Mouse (Mus musculus) stomach, postnatal 0 days (tissue): ENCODE measurements around the gene Nagk. TPM values are rescaled to one million over a fixed set of nuclear protein-coding genes. Genes with fewer than 3 reads are reported as not detected.

Experiments used
- ATAC-seq: fragments of 200-750 bp; cut with Nextera tagmentation; 2 replicates; pipeline ENCODE4 v1.8.0; 2017; ENCODE audit not compliant: low FRiP score, low TSS enrichment
- DNase-seq: peaks from one replicate; pipeline ENCODE4 v3.0.0-alpha.2; 2016; ENCODE audit warnings: low spot score
- H3K27ac ChIP-seq: fragments of 300-500 bp; sonication (generic); replicated peaks from 2 replicates; pipeline ENCODE4 v1.5.1; 2014; ENCODE audit warnings: mild to moderate bottlenecking, control low read depth
- H3K27me3 ChIP-seq: fragments of 300-500 bp; sonication (generic); 2 replicates; pipeline ENCODE4 v1.6.1; 2014; ENCODE audit warnings: low read length; ENCODE audit not compliant: control insufficient read depth, insufficient read depth
- H3K36me3 ChIP-seq: fragments of 300-500 bp; sonication (generic); 2 replicates; pipeline ENCODE4 v1.6.1; 2014; ENCODE audit warnings: low read length, mixed read lengths; ENCODE audit not compliant: control insufficient read depth, insufficient read depth
- H3K4me1 ChIP-seq: fragments of 300-500 bp; sonication (generic); replicated peaks from 2 replicates; pipeline ENCODE4 v1.6.1; 2014; ENCODE audit warnings: antibody characterized with exemption; ENCODE audit not compliant: control insufficient read depth, insufficient read depth
- H3K4me2 ChIP-seq: fragments of 300-500 bp; sonication (generic); replicated peaks from 2 replicates; pipeline ENCODE4 v1.6.1; 2014; ENCODE audit warnings: low read depth, mild to moderate bottlenecking, control low read depth, moderate library complexity
- H3K4me3 ChIP-seq: fragments of 300-500 bp; sonication (generic); 2 replicates; pipeline ENCODE4 v1.5.1; 2014; ENCODE audit warnings: low read depth, low read length, control low read depth
- H3K9ac ChIP-seq: fragments of 300-500 bp; sonication (generic); 2 replicates; pipeline ENCODE4 v1.6.1; 2014; ENCODE audit warnings: mild to moderate bottlenecking, low read length, control low read depth, mixed read lengths
- H3K9me3 ChIP-seq: fragments of 300-500 bp; sonication (generic); 2 replicates; pipeline ENCODE4 v1.6.1; 2016; ENCODE audit warnings: low read length; ENCODE audit not compliant: control insufficient read depth
- CTCF ChIP-seq: IDR thresholded peaks from 2 replicates; pipeline ENCODE4 v1.5.1; 2016; ENCODE audit warnings: antibody characterized with exemption, low read depth, mild to moderate bottlenecking, moderate library complexity
- EP300 ChIP-seq: optimal IDR thresholded peaks from 2 replicates; pipeline ENCODE3; 2016; ENCODE audit warnings: antibody characterized with exemption
- WGBS: fragments of 180-500 bp; shearing (Covaris S2); extraction: QIAGEN DNeasy Blood & Tissue Kit; methylation state at CpG from one replicate; pipeline ENCODE4 v1.1.7; 2014; 5-methylcytosine and 5-hydroxymethylcytosine counted together
- polyA plus RNA-seq: library from polyadenylated mRNA; unstranded; fragments of >200 nt; fragmentation: Nextera tagmentation; extraction: Ambion mirVana; gene quantifications from 2 replicates; pipeline ENCODE4 v1.2.1, GENCODE M21; 2015

The Nagk gene
- polyA plus RNA-seq, 1 experiment from 2014 or later, result 70.8 TPM

DNA sequence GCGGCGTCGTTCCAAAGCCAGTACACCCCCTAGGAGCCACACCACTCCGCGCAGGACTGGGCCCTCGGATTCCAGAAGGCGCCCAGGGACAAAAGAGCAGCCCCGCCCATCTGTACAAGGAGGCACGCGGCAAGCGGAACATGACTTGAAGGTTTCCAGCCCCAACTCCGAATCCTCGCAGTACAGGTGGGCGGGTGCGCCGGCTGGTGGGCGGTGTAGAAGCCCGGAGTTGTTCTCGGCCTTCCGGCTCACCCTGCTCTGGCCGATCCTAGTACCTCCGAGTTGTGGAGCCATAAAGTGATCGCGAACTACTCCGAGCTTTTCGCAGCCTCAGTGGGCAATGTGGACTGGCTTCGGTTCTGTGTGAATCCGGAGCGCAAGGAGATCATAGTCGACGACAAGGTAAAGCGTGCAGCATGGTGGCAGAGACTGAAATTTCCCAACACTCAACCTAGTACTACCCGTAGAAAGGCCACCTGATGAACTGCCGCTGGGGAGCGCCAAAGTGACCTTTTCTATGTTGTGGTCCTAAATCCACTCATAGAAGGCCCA, 31.8 kb upstream of the Nagk start:
- no peaks in the 10 kb centered on the region for H3K9me3 ChIP-seq
- TF ChIP-seq EP300, result no peak
- peak; percentile 52 for TF ChIP-seq CTCF
- peaks cover 3% of the 10 kb centered on the region; the same call in 1 of the 2 replicates for H3K4me1 ChIP-seq
- peak; percentile 64 for DNase-seq
- peak overlapping the region; percentile 3; the same call in 1 of the 2 replicates for H3K9ac ChIP-seq
- 2% methylated on average over 35 of the region's 35 CpGs for WGBS
- peak overlapping the region; percentile 60 for H3K4me2 ChIP-seq
- no peaks in the 10 kb centered on the region for H3K36me3 ChIP-seq
- 0 out of 2 replicates have a peak, but pooled peaks cover 1% of the 10 kb centered on the region for H3K27me3 ChIP-seq
- peak; percentile 67 for ATAC-seq
- no peak overlapping the region for H3K27ac ChIP-seq
- H3K4me3 ChIP-seq, result peak overlapping the region; percentile 32

DNA sequence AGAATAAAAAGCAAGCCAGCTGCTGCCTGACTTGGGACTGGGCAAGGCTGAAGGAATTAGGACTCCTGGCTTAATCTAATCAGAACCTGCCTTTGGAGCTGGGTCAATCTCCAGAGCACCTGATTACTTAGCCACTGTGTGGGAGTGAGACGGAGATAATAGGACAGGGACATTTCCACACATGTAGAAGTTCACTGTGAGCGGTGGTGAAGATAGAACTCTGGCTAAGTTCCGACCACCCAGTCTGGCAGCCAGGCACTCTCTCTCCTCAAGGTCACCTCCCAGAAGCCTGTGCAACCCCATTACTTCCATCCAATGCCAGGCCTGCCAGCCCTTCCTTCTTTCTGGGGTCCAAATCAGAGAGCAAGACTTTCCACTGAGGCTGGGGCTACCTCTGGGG, 27.8 kb upstream of the Nagk start:
- Histone ChIP-seq H3K9ac (no peak overlapping the region), H3K9me3 (no peaks in the 10 kb centered on the region), H3K27me3 (no peaks in the 10 kb centered on the region), H3K27ac (no peak overlapping the region), H3K36me3 (peaks cover 8% of the 10 kb centered on the region; the same call in 1 of the 2 replicates), H3K4me1 (peaks cover 3% of the 10 kb centered on the region; the same call in 1 of the 2 replicates), H3K4me2 (no peak overlapping the region), H3K4me3 (no peak overlapping the region)
- ATAC-seq, result no peak
- DNase-seq, result no peak
- 83% methylated on average over 3 of the region's 3 CpGs for WGBS
- TF ChIP-seq CTCF (no peak), EP300 (no peak)

DNA sequence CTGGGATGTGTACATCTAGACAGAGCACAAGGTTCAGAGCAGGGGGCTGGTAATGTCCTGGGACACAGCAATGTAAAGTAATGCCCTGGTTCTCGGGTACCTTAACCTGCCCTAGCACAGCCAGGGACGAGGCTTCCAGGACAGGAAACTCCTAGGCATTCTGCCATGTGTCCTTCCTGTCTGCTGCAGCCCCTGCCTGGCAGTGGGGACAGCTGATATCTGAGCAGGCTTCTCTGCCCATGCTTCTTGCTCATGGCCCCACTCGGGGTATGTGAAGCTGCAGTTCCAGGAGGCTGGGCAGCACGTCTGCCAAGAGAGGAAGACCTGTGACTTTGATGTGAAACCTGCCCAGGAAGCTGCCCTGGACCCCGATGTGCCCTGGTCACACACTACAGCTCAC, 26.3 kb upstream of the Nagk start:
- no peak for DNase-seq
- Histone ChIP-seq H3K27ac (no peak overlapping the region), H3K27me3 (no peaks in the 10 kb centered on the region), H3K4me1 (no peaks in the 10 kb centered on the region), H3K9me3 (no peaks in the 10 kb centered on the region), H3K9ac (no peak overlapping the region), H3K4me3 (no peak overlapping the region), H3K4me2 (no peak overlapping the region), H3K36me3 (peaks cover 11% of the 10 kb centered on the region)
- WGBS, result 68% methylated on average over 5 of the region's 5 CpGs
- ATAC-seq, result no peak
- no peak for TF ChIP-seq EP300
- no peak for TF ChIP-seq CTCF

DNA sequence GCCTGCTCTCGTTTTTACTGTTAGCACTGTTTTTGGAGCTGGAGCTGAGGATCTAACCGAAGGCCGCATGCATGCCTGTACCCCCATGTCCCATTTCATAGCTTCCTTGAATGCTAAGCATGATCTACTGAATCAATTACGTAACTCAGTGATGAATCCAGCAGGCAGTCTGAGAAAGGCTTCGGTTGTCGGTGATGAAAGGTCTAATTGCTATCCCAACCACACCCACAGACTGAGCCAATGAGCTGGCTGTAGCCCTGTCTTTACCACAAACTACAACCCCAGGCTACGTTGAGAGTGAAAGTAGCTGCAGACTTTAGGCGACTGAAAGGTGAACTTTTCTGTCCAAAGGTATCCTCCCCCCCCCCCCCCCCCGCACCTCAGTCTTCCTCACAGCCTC, 20.7 kb upstream of the Nagk start:
- TF ChIP-seq EP300 (no peak), CTCF (no peak)
- H3K27ac ChIP-seq, result no peak overlapping the region
- no peaks in the 10 kb centered on the region for H3K9me3 ChIP-seq
- peak overlapping the region; percentile 94; the same call in 1 of the 2 replicates for H3K4me3 ChIP-seq
- H3K9ac ChIP-seq, result 0 out of 2 replicates have a peak overlapping the region, but pooled peaks have one; percentile 94
- WGBS, result 42% methylated on average over 8 of the region's 9 CpGs
- ATAC-seq, result no peak
- DNase-seq, result no peak
- H3K4me2 ChIP-seq, result peak overlapping the region; percentile 78
- 0 out of 2 replicates have a peak, but pooled peaks cover 3% of the 10 kb centered on the region for H3K4me1 ChIP-seq
- H3K27me3 ChIP-seq, result no peaks in the 10 kb centered on the region
- H3K36me3 ChIP-seq, result peaks cover 11% of the 10 kb centered on the region

DNA sequence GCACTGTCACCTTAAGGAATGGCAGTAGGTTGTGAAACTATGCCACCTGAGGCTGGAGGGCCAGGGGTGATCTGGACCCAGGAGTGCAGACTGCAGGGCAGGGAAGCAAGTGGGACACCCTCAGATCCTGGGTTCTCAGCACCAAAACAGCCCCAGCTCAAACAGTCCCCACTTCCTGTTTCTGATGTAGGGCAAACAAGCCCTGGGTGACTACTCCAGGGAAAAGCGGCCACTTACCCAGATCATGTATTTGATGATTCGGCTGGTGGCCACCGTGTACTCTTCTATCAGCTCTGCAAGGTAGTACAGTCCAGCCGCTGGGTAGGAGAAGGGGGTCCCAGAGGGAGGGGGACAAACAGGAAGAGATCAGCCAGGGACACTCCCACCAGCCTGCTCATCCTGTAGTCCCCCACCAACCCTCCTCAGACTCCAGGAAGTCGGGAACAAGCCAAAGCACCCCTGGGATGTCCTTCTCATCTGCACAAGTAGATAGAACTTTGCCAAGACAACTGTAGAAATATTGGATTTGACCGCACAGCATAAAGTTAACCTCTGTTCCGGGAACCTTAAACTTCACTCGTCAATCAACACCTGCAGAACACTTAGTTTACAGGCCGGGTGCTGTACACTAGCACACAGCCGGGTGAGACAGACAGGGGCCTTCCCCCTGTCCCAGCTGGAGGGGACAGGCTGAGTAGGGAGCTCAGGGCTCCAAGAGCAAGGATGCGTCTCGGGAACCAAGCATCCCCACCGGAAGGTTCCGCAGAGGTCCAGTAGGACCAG, 19.8 kb upstream of the Nagk start:
- Histone ChIP-seq H3K4me1 (0 out of 2 replicates have a peak, but pooled peaks cover 3% of the 10 kb centered on the region), H3K36me3 (peaks cover 3% of the 10 kb centered on the region), H3K4me2 (peak overlapping the region; percentile 78), H3K27ac (peak overlapping the region; percentile 91), H3K9ac (peak overlapping the region; percentile 94), H3K9me3 (no peaks in the 10 kb centered on the region), H3K27me3 (no peaks in the 10 kb centered on the region), H3K4me3 (peak overlapping the region; percentile 94)
- WGBS, result under 1% methylated on average over 14 of the region's 14 CpGs
- ATAC-seq, result peak; percentile 6
- TF ChIP-seq EP300, result no peak
- TF ChIP-seq CTCF, result no peak
- DNase-seq, result no peak
